Mouse (Mus musculus) layer of hippocampus, postnatal 25 days (tissue): ENCODE measurements around the gene Lmod2. TPM values are rescaled to one million over a fixed set of nuclear protein-coding genes. Genes with fewer than 3 reads are reported as not detected.

ENCODE experiments used
- DNase-seq, 2 experiments: peaks; one replicate each; pipeline ENCODE4 v3.0.0; 2022; ENCODE audit warnings: mixed read lengths in 2 of 2, low spot score in 1 of 2; ENCODE audit errors: extremely low spot score in 1 of 2
- total RNA-seq, 2 experiments: library from RNA; stranded (reverse); gene quantifications; 2 replicates each; pipeline ENCODE4 v1.2.3; 2021

Lmod2 gene
- total RNA-seq, 2 experiments from 2014 or later, result not detected

- DNase-seq, result no peak
Measured at GRCm38 (mm10) chr6:24600726-24601125, 3.2 kb downstream of the Lmod2 start.

- no peak for DNase-seq
Measured at GRCm38 (mm10) chr6:24601668-24602067, 4.1 kb downstream of the Lmod2 start.

- no peak for DNase-seq
Measured at GRCm38 (mm10) chr6:24602351-24602750, 4.8 kb downstream of the Lmod2 start.

- DNase-seq, result no peak
Measured at GRCm38 (mm10) chr6:24602993-24603392, 5.4 kb downstream of the Lmod2 start.

- no peak for DNase-seq
Measured at GRCm38 (mm10) chr6:24604289-24604688, 6.7 kb downstream of the Lmod2 start.

- DNase-seq, result no peak
Measured at GRCm38 (mm10) chr6:24605631-24606030, 8.1 kb downstream of the Lmod2 start.

GRCm38 (mm10) chr6:24606512-24606911 is 8.9 kb downstream of the Lmod2 start:
- no peak for DNase-seq

GRCm38 (mm10) chr6:24607531-24607930 is 10.0 kb downstream of the Lmod2 start:
- DNase-seq, result no peak

GRCm38 (mm10) chr6:24608129-24608528 is 10.6 kb downstream of the Lmod2 start:
- DNase-seq, result no peak

- DNase-seq, result no peak
Measured at GRCm38 (mm10) chr6:24608682-24609081, 11.1 kb downstream of the Lmod2 start.

- DNase-seq, result no peak
Measured at GRCm38 (mm10) chr6:24609531-24609930, 12.0 kb downstream of the Lmod2 start.

- DNase-seq, result no peak
Measured at GRCm38 (mm10) chr6:24610358-24610757, 12.8 kb downstream of the Lmod2 start.

GRCm38 (mm10) chr6:24612074-24612755 is 14.7 kb downstream of the Lmod2 start:
- no peak for DNase-seq

- no peak for DNase-seq
Measured at GRCm38 (mm10) chr6:24613346-24613745, 15.8 kb downstream of the Lmod2 start.

GRCm38 (mm10) chr6:24613918-24614317 is 16.4 kb downstream of the Lmod2 start:
- no peak for DNase-seq

GRCm38 (mm10) chr6:24616746-24617145 is 19.2 kb downstream of the Lmod2 start:
- no peak for DNase-seq

GRCm38 (mm10) chr6:24619285-24620045 is 21.9 kb downstream of the Lmod2 start:
- DNase-seq, result no peak

- no peak for DNase-seq
Measured at GRCm38 (mm10) chr6:24620936-24621335, 23.4 kb downstream of the Lmod2 start.

GRCm38 (mm10) chr6:24622098-24622497 is 24.5 kb downstream of the Lmod2 start:
- no peak for DNase-seq

GRCm38 (mm10) chr6:24627586-24628030 is 30.0 kb downstream of the Lmod2 start:
- DNase-seq, result peak; percentile 13 to 67

GRCm38 (mm10) chr6:24628499-24628898 is 30.9 kb downstream of the Lmod2 start:
- no peak for DNase-seq

GRCm38 (mm10) chr6:24632061-24632460 is 34.5 kb downstream of the Lmod2 start:
- no peak for DNase-seq
